Mouse (Mus musculus) cortical plate, adult 2 months (tissue): ENCODE measurements around the gene Sptbn4.

Source experiments
- CTCF ChIP-seq: fragments of 200-500 bp; IDR thresholded peaks from 2 replicates; pipeline ENCODE4 v1.5.1; 2011; ENCODE audit warnings: mild to moderate bottlenecking, control low read depth, low read length; ENCODE audit not compliant: insufficient read depth; ENCODE audit errors: extremely low read depth
- POLR2A ChIP-seq: fragments of 200-500 bp; IDR thresholded peaks from 2 replicates; pipeline ENCODE4 v1.6.1; 2011; ENCODE audit warnings: mild to moderate bottlenecking, low read length, control low read depth; ENCODE audit not compliant: insufficient read depth; ENCODE audit errors: extremely low read depth

DNA sequence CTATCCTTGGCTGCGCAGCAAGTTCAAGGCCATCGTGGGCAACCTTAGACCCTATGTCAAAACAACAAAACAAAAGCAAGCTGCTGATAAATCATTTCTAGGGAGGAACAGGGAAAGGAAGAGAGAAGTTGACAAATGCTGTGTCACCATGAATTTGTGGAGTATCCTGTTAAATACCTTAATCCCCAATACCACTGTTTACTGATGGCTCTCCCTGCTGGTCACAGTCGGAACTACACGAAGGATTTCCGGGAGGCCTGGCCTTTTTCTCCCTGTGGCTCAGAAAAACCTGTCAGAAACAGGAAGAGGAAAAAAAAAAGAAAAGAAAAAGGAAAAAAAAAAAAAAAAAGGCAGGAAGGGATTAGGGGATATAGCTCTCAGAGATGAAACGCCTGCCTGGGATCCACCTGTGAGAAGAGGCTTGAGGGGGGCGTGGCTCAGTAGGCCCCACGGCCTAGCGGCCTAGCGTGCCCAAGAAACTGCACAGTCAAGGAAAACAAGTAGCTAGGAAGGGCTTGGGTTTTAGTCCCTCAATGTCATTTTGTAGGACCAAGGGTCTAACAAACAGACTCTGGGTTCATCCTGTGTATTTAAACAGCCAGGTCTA lies 1.9 kb upstream of the Sptbn4 start:
- TF ChIP-seq CTCF (peak; percentile 52), POLR2A (no peak)
